Mouse (Mus musculus) limb, embryonic 12.5 days (tissue): ENCODE data around the gene Ptgds. TPM values are rescaled to one million over a fixed set of nuclear protein-coding genes. Genes with fewer than 3 reads are reported as not detected.

ENCODE experiments used
- ATAC-seq: fragments of 200-750 bp; cut with Nextera tagmentation; 2 replicates; pipeline ENCODE4 v1.8.0; 2017; ENCODE audit warnings: low read depth, moderate TSS enrichment; ENCODE audit not compliant: insufficient number of reproducible peaks, insufficient read depth, low FRiP score, low TSS enrichment
- H3K27ac ChIP-seq: fragments of 300-500 bp; sonication (generic); 2 replicates; pipeline ENCODE4 v1.5.1; 2016; ENCODE audit warnings: mild to moderate bottlenecking, moderate library complexity
- H3K27me3 ChIP-seq: fragments of 300-500 bp; sonication (generic); 2 replicates; pipeline ENCODE4 v1.6.1; 2016; ENCODE audit warnings: mild to moderate bottlenecking, moderate library complexity
- H3K36me3 ChIP-seq: fragments of 300-500 bp; sonication (generic); 2 replicates; pipeline ENCODE4 v1.6.1; 2016; ENCODE audit warnings: mild to moderate bottlenecking, moderate library complexity
- H3K4me1 ChIP-seq: fragments of 300-500 bp; sonication (generic); replicated peaks from 2 replicates; pipeline ENCODE4 v1.6.1; 2016
- H3K4me2 ChIP-seq: fragments of 300-500 bp; sonication (generic); 2 replicates; pipeline ENCODE4 v1.6.1; 2016; ENCODE audit warnings: mild to moderate bottlenecking, moderate library complexity
- H3K4me3 ChIP-seq: fragments of 300-500 bp; sonication (generic); replicated peaks from 2 replicates; pipeline ENCODE4 v1.5.1; 2016; ENCODE audit warnings: mild to moderate bottlenecking
- H3K9ac ChIP-seq: fragments of 300-500 bp; sonication (generic); replicated peaks from 2 replicates; pipeline ENCODE4 v1.6.1; 2016; ENCODE audit warnings: mild to moderate bottlenecking, moderate library complexity
- H3K9me3 ChIP-seq: fragments of 300-500 bp; sonication (generic); 2 replicates; pipeline ENCODE4 v1.6.1; 2016; ENCODE audit warnings: mild to moderate bottlenecking, moderate library complexity
- WGBS: fragments of 180-500 bp; shearing (Covaris S2); methylation state at CpG from one replicate; pipeline ENCODE4 v1.1.7; 2016; 5-methylcytosine and 5-hydroxymethylcytosine counted together
- microRNA-seq: library from miRNA; unstranded; fragments of <30 nt; microRNA quantifications from one replicate; pipeline ENCODE4, GENCODE M21; 2017
- polyA plus RNA-seq: library from polyadenylated mRNA; unstranded; fragments of >200 nt; fragmentation: Nextera tagmentation; extraction: Ambion mirVana; gene quantifications from 2 replicates; pipeline ENCODE4 v1.2.1, GENCODE M21; 2016

The Ptgds gene
- polyA plus RNA-seq, 1 experiment from 2014 or later, result 0.35 TPM

DNA sequence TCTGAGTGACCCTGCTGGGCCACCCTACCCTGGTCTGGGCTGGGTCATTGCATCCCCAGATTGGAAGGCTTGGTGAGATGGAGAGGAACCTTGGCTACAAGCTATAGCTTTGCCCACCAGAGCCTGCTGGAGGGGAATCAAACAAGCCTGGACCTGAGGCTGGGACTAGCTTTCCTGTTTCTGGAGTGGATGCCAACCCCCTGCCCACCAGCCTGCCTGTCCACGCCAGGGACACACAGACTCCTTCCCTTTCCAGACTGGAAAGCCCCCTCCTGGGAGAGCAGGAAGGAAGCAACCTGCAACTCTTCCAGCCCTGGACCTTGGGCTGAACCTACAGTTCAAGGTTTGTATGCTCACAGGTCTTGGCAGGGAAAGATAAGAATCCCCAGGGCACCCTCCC lies 46.2 kb downstream of the Ptgds start:
- no peak overlapping the region for H3K4me3 ChIP-seq
- no peak overlapping the region for H3K9ac ChIP-seq
- no peak overlapping the region for H3K27ac ChIP-seq
- H3K36me3 ChIP-seq, result no peaks in the 10 kb centered on the region
- 47% methylated on average over 1 of the region's 1 CpGs for WGBS
- no peak overlapping the region for H3K4me2 ChIP-seq
- no peaks in the 10 kb centered on the region for H3K9me3 ChIP-seq
- peaks cover 50% of the 10 kb centered on the region for H3K27me3 ChIP-seq
- no peaks in the 10 kb centered on the region for H3K4me1 ChIP-seq
- ATAC-seq, result no peak

DNA sequence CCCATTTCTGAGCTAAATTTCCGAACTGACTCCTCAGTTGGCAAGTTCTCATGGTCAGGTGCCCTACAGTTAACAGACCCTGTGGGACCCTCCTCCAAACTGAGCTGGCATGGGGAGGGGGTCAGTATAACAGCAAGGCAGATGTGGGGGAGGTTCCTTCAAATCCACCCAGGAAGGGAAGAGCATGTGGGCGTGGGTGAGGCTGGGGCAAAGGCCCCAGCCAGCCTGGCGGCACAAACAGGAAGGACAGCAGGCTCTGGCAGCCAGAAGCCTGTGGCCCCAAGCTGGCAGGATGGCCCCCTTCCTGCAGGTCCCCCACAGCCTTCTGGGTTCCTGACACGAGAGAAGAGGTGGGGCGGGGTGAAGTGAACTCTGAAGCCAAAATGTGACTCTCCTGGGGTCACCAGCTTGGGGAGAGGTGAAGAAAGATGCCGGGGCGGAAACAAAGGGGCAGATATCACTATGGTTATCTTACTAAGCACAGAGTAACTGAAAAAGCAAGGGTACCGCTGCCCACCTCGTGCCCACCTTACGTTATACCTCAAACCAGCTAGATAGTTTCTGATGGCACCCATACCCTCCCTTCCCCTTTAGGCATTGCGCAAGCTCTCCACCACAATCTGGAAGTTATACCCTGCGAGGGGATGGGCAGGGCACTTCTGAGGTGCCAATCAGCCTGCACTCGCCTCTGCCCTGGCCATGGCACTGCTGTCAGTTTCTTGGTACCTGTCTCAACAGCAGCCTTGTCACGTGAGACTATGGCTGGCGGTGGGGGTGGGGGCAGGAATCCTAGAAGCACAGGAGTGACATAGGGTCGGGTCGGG lies 47.0 kb downstream of the Ptgds start, which contains the start of gene Fut7:
Gene Fut7, plus strand, starts transcription at position 681 of the 824 bp plus-strand sequence.
- ATAC-seq, result no peak
- Histone ChIP-seq H3K36me3 (no peaks in the 10 kb centered on the region), H3K4me2 (no peak within 1 kb of the TSS), H3K4me3 (no peak within 1 kb of the TSS), H3K9ac (0 out of 2 replicates have a peak within 1 kb of the TSS, but pooled peaks have one; percentile 2), H3K4me1 (no peaks in the 10 kb centered on the region), H3K27me3 (peaks cover 57% of the 10 kb centered on the region), H3K27ac (no peak within 1 kb of the TSS), H3K9me3 (no peaks in the 10 kb centered on the region)
- 62% methylated on average over 17 of the region's 17 CpGs for WGBS

DNA sequence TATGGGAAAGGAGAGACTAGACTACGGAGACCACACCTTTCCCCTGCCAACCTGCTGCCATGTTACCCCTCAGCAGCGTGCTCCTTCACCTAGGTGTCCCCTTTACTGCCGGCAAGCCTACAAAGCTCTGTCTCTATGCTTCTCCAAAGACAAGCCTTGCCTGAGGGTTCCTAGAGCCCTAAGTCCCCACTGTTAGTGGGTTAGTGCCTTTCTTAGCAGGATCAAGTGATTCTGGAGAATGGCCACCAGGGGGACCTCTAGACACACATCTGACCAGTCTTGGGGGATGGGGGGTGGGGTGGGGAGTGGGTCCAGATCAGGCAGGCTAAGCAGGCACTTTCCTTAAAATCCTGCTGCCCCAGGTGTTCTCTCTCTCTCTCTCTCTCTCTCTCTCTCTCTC lies 48.0 kb downstream of the Ptgds start:
- Histone ChIP-seq H3K27ac (no peak overlapping the region), H3K4me2 (no peak overlapping the region), H3K9ac (no peak overlapping the region), H3K27me3 (peaks cover 57% of the 10 kb centered on the region), H3K4me1 (no peaks in the 10 kb centered on the region), H3K36me3 (no peaks in the 10 kb centered on the region), H3K4me3 (no peak overlapping the region), H3K9me3 (no peaks in the 10 kb centered on the region)
- 17% methylated on average over 3 of the region's 3 CpGs for WGBS
- no peak for ATAC-seq

DNA sequence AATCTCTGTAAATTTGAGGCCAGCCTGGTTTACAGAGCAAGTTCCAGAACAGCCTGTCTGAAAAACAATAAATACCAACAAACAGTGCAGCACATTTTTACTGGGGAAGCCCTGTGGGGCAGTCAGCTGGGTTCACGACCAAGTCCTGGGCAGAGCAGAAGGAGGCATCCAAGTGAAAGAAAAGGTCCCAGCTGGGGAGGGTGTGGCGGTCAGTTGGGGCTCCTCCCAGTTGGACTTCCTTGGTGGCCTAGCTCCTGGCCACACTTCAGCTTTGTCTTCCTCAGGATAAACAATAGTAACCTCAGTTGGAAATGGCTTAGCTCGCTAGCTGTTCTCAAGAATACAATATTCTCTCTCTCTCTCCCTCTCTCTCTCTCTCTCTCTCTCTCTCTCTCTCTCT lies 52.4 kb downstream of the Ptgds start:
- H3K4me1 ChIP-seq, result no peaks in the 10 kb centered on the region
- H3K4me3 ChIP-seq, result no peak overlapping the region
- peaks cover 12% of the 10 kb centered on the region; the same call in 1 of the 2 replicates for H3K27me3 ChIP-seq
- H3K36me3 ChIP-seq, result no peaks in the 10 kb centered on the region
- no peak for ATAC-seq
- H3K9me3 ChIP-seq, result no peaks in the 10 kb centered on the region
- 32% methylated on average over 3 of the region's 3 CpGs for WGBS
- H3K27ac ChIP-seq, result no peak overlapping the region
- no peak overlapping the region for H3K4me2 ChIP-seq
- H3K9ac ChIP-seq, result no peak overlapping the region

Small RNA genes lying within 50 kb of the gene (microRNA-seq; reads per million reads assigned to microRNA genes)
- not detected for gene Mir3087

Other genes with a start within 250 kb of the Ptgds start
- 481 and 489 TPM in 2 replicates for gene Tubb4b, start 245.3 kb downstream of the Ptgds start, polyA plus RNA-seq
- gene Slc34a3, start 235.7 kb downstream of the Ptgds start, polyA plus RNA-seq, result not detected in 2 replicates
- gene Rnf224, start 233.3 kb downstream of the Ptgds start, polyA plus RNA-seq, result not detected in 2 replicates
- gene Rnf208, start 227.8 kb downstream of the Ptgds start, polyA plus RNA-seq, result 6.5 and 7.2 TPM in 2 replicates
- 0.26 TPM in 1 of 2 replicates, not detected in the other for gene Cysrt1, start 227.6 kb downstream of the Ptgds start, polyA plus RNA-seq
- gene AL732309.1, start 223.2 kb downstream of the Ptgds start, polyA plus RNA-seq, result 5.5 and 5.7 TPM in 2 replicates
- 20.5 and 20.7 TPM in 2 replicates for gene Tmem203, start 214.6 kb downstream of the Ptgds start, polyA plus RNA-seq
- gene Tprn, start 207.4 kb downstream of the Ptgds start, polyA plus RNA-seq, result 8.7 TPM in 2 replicates
- 217 and 218 TPM in 2 replicates for gene Ssna1, start 197.6 kb downstream of the Ptgds start, polyA plus RNA-seq
- 141 and 151 TPM in 2 replicates for gene Anapc2, start 197.6 kb downstream of the Ptgds start, polyA plus RNA-seq
- gene Tmem210, start 181.9 kb downstream of the Ptgds start, polyA plus RNA-seq, result not detected in 2 replicates
- gene Lrrc26, start 180.1 kb downstream of the Ptgds start, polyA plus RNA-seq, result not detected in 2 replicates
- gene Grin1, start 150.9 kb downstream of the Ptgds start, polyA plus RNA-seq, result 0.19 and 0.93 TPM in 2 replicates
- 57.2 and 58.9 TPM in 2 replicates for gene Man1b1, start 137.7 kb downstream of the Ptgds start, polyA plus RNA-seq
- 19.7 and 21.8 TPM in 2 replicates for gene Dpp7, start 113.7 kb downstream of the Ptgds start, polyA plus RNA-seq
- 7.2 and 7.8 TPM in 2 replicates for gene Uap1l1, start 104.4 kb downstream of the Ptgds start, polyA plus RNA-seq
- gene Sapcd2, start 97.7 kb downstream of the Ptgds start, polyA plus RNA-seq, result 63.4 and 69.0 TPM in 2 replicates
- gene Entpd2, start 74.2 kb downstream of the Ptgds start, polyA plus RNA-seq, result 0.15 and 0.31 TPM in 2 replicates
- gene Npdc1, start 70.7 kb downstream of the Ptgds start, polyA plus RNA-seq, result 10.9 and 12.6 TPM in 2 replicates
- gene Fut7, start 46.8 kb downstream of the Ptgds start, polyA plus RNA-seq, result not detected in 2 replicates
- 3.5 and 5.3 TPM in 2 replicates for gene Abca2, start 41.3 kb downstream of the Ptgds start, polyA plus RNA-seq
- 0.68 and 1.0 TPM in 2 replicates for gene Clic3, start 13.2 kb downstream of the Ptgds start, polyA plus RNA-seq
- gene Paxx, start 9.0 kb downstream of the Ptgds start, polyA plus RNA-seq, result 23.2 and 23.6 TPM in 2 replicates
- not detected in 2 replicates for gene Lcn12, start 23.9 kb upstream of the Ptgds start, polyA plus RNA-seq
- 68.4 and 76.8 TPM in 2 replicates for gene Fbxw5, start 30.7 kb upstream of the Ptgds start, polyA plus RNA-seq
- gene C8g, start 31.7 kb upstream of the Ptgds start, polyA plus RNA-seq, result 4.0 and 6.1 TPM in 2 replicates
- 36.9 and 39.2 TPM in 2 replicates for gene Traf2, start 76.9 kb upstream of the Ptgds start, polyA plus RNA-seq
- gene Edf1, start 87.8 kb upstream of the Ptgds start, polyA plus RNA-seq, result 320 and 329 TPM in 2 replicates
- 2.3 and 3.0 TPM in 2 replicates for gene Mamdc4, start 104.8 kb upstream of the Ptgds start, polyA plus RNA-seq
- 183 and 184 TPM in 2 replicates for gene Phpt1, start 105.2 kb upstream of the Ptgds start, polyA plus RNA-seq
- 0.08 and 0.23 TPM in 2 replicates for gene Ajm1, start 111.7 kb upstream of the Ptgds start, polyA plus RNA-seq
- 81.3 and 83.0 TPM in 2 replicates for gene Rabl6, start 138.5 kb upstream of the Ptgds start, polyA plus RNA-seq
- gene Ccdc183, start 147.6 kb upstream of the Ptgds start, polyA plus RNA-seq, result 0.18 and 0.27 TPM in 2 replicates
- gene Tmem141, start 152.0 kb upstream of the Ptgds start, polyA plus RNA-seq, result 21.9 and 22.6 TPM in 2 replicates
- gene Fcna, start 158.0 kb upstream of the Ptgds start, polyA plus RNA-seq, result 0.40 and 0.68 TPM in 2 replicates
- gene Lcn8, start 183.1 kb upstream of the Ptgds start, polyA plus RNA-seq, result 0.36 TPM in 1 of 2 replicates, not detected in the other
- not detected in 2 replicates for gene Lcn5, start 187.9 kb upstream of the Ptgds start, polyA plus RNA-seq
- gene Lcn6, start 206.7 kb upstream of the Ptgds start, polyA plus RNA-seq, result not detected in 2 replicates
- not detected in 2 replicates for gene Lcn10, start 212.7 kb upstream of the Ptgds start, polyA plus RNA-seq
- gene Obp2a, start 230.0 kb upstream of the Ptgds start, polyA plus RNA-seq, result not detected in 2 replicates
- gene Bmyc, start 236.7 kb upstream of the Ptgds start, polyA plus RNA-seq, result 91.2 and 91.3 TPM in 2 replicates